Mouse (Mus musculus) hematopoietic multipotent progenitor cell, adult 10-12 weeks (in vitro differentiated cells): Measurements from ENCODE around the gene Muc16. TPM values are rescaled to one million over a fixed set of nuclear protein-coding genes. Genes with fewer than 3 reads are reported as not detected.

ENCODE experiments used
- polyA plus RNA-seq: library from polyadenylated mRNA; stranded (reverse); fragments of >175 nt; gene quantifications from 2 replicates; pipeline ENCODE4 v1.2.3, GENCODE M21; 2012; ENCODE audit warnings: low replicate concordance

Gene Muc16
- polyA plus RNA-seq, result under 0.01 TPM in 1 of 2 replicates, not detected in the other

GRCm38 (mm10) chr9:18674480-18675154, at the start of gene Muc16:
Muc16 (minus strand) TSS chr9:18674530.

DNA sequence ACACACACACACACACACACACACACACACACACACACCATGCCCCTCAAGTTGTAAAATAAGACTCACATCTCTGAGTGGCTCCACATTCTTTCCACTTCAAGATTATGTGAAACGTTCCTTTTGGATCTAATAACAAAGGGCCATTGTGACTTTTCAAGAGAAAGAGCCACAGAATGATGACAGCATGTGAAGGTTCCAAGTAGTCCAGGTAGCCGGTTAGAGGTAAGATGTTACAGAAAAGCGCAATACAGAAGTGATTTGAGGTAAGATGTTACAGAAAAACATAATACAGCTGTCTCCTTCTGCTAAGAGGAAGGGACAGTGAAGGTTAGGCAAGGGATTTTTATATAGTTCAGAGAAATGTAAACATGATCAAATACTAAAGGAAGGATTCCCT, 196.2 kb downstream of the Muc16 start, which contains the start of the genes Zfp558 and Mbd3l1:
Zfp558 (minus strand) TSS at position 101 of the 400 bp plus-strand sequence.
Mbd3l1 (plus strand) TSS at position 192 of the 400 bp plus-strand sequence.

Other genes with a start within 250 kb of the Muc16 start
- not detected in 2 replicates for gene Mbd3l2, start 243.9 kb downstream of the Muc16 start, polyA plus RNA-seq
- gene Zfp558, start 196.3 kb downstream of the Muc16 start, polyA plus RNA-seq, result 0.37 and 0.57 TPM in 2 replicates
- not detected in 2 replicates for gene Mbd3l1, start 196.2 kb downstream of the Muc16 start, polyA plus RNA-seq
- gene Olfr24, start 89.5 kb upstream of the Muc16 start, polyA plus RNA-seq, result not detected in 2 replicates
- not detected in 2 replicates for gene Olfr828, start 145.0 kb upstream of the Muc16 start, polyA plus RNA-seq
- gene Olfr829, start 180.4 kb upstream of the Muc16 start, polyA plus RNA-seq, result not detected in 2 replicates
- gene Olfr830, start 200.2 kb upstream of the Muc16 start, polyA plus RNA-seq, result 0.10 TPM in 1 of 2 replicates, not detected in the other